Mouse (Mus musculus): Measurements from ENCODE around the gene Lmntd1.

DNA sequence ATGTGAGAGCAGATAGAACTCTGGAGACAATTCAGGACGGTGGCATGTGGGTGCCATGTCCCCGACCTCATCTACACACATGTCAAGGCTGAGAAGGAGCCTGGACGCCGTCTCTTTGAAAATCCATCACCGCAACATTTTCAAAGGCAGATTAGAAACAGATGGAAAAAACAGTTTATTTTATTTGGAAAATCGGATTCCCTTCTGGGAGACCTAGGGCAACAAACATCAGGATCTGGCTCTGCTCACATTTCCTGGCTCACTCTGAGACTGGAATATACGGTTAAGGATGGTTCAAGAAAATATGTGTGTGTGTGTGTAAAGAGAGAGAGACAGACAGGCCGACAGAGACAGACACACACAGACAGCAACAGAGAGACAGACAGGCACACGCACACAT is 256.1 kb downstream of the Lmntd1 start:
- TF ChIP-seq CTCF (IDR thresholded peaks at IDR 0.05; ENCODE audit: low read depth) (no peak), EP300 (IDR thresholded peaks at IDR 0.05; ENCODE audit: low read depth) (no peak)

All from liver, postnatal 0 days (tissue).